Mouse (Mus musculus) monocyte, adult 5-6 weeks (primary cell): ENCODE measurements around the gene Adcy7. TPM values are rescaled to one million over a fixed set of nuclear protein-coding genes. Genes with fewer than 3 reads are reported as not detected.

Experiments used
- ATAC-seq: fragments of 153-309, 156-312 bp; replicated peaks from 2 replicates; pipeline ENCODE4 v1.8.0; 2017; ENCODE audit warnings: mild to moderate bottlenecking; ENCODE audit not compliant: low TSS enrichment, insufficient number of reproducible peaks, severe bottlenecking, poor library complexity, low FRiP score
- total RNA-seq: library from RNA; stranded (forward); fragments of 200-1000, 200-491, 200-594 nt; gene quantifications from 3 replicates; pipeline ENCODE4 v1.2.3, GENCODE M21; 2017

The Adcy7 gene
- total RNA-seq, 1 experiment from 2014 or later, result 156 TPM

- ATAC-seq, result peak; percentile 11; the same call in 1 of the 2 replicates
Observed at GRCm38 (mm10) chr8:88361044-88361707, 89.0 kb downstream of the Adcy7 start.

GRCm38 (mm10) chr8:88361708-88362428 is 89.7 kb downstream of the Adcy7 start, which contains the start of gene Brd7:
Brd7 (minus strand) TSS chr8:88362194.
- ATAC-seq, result peak; percentile 57

- ATAC-seq, result no peak
Observed at GRCm38 (mm10) chr8:88362446-88363150, 90.4 kb downstream of the Adcy7 start.

- no peak for ATAC-seq
Observed at GRCm38 (mm10) chr8:88369221-88369620, 97.0 kb downstream of the Adcy7 start.

- ATAC-seq, result no peak
Observed at GRCm38 (mm10) chr8:88369805-88370204, 97.6 kb downstream of the Adcy7 start.

GRCm38 (mm10) chr8:88371522-88371921 is 99.3 kb downstream of the Adcy7 start:
- ATAC-seq, result no peak

DNA sequence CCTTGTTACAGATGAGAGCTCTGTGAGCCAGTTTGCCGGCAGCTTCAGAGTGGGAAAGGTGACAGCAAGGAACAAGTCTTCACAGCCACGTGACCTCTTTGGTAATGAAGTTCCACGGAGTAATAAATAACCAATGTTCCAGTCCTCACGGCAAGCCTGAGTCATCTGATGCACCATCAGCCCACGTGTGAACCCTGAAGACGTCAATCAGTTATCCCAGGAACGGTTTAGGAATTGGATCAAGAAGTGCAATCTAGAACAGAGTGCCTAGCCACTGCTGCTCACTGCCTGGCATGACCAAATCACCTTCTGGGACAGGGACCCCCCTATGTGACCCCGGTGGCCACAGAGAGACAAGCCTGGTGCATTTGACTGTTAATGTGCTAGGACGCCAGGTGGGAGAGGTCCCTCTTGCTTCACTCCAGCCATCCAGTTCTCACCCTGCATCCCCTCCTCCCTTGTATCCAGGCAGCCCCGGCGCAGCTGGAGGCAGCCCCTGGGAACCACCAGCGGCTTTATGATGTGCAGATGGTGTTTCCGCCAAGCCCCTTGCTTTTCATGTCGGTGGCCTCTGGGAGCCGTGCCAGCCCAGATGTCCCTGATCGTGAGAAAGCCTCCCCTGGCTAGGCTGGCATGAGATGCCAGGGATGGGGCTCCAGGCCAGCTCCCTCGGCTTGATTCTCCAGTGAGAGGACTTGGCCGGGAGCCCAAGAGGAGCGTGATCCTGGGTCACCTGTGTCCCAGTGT is 104.8 kb downstream of the Adcy7 start:
- no peak for ATAC-seq

Other genes starting within 250 kb of the Adcy7 start
- gene Cnep1r1, start 153.6 kb upstream of the Adcy7 start, total RNA-seq, result 13.0 to 16.5 TPM (median 13.1 TPM) in 3 replicates
- gene Heatr3, start 134.5 kb upstream of the Adcy7 start, total RNA-seq, result 7.2 to 19.1 TPM (median 8.4 TPM) in 3 replicates
- gene Tent4b, start 73.2 kb upstream of the Adcy7 start, total RNA-seq, result 53.0 to 75.7 TPM (median 54.4 TPM) in 3 replicates
- 64.0 to 69.8 TPM (median 69.1 TPM) in 3 replicates for gene Brd7, start 89.8 kb downstream of the Adcy7 start, total RNA-seq
- 0.85 to 1.2 TPM in 2 of 3 replicates, not detected in the other for gene Nkd1, start 249.0 kb downstream of the Adcy7 start, total RNA-seq